Mouse (Mus musculus) MEL (cell line): ENCODE data around the gene Olfr315.

Source experiments
- CTCF ChIP-seq, 3 experiments: IDR thresholded peaks in 2 of 3; conservative IDR thresholded peaks in 1 of 3; 2 replicates each; pipeline ENCODE4 v1.5.1; 2011 to 2012; ENCODE audit warnings: low read length in 3 of 3, low read depth in 2 of 3, mild to moderate bottlenecking in 2 of 3, improper control_type of control experiment in 1 of 3, inconsistent platforms in 1 of 3, mixed read lengths in 1 of 3, moderate library complexity in 1 of 3; ENCODE audit not compliant: control insufficient read depth in 1 of 3, insufficient read depth in 1 of 3, poor library complexity in 1 of 3, severe bottlenecking in 1 of 3
- E2F4 ChIP-seq: IDR thresholded peaks from 2 replicates; pipeline ENCODE4 v1.6.1; 2011; ENCODE audit warnings: low read depth, low read length, improper control_type of control experiment, borderline replicate concordance
- EP300 ChIP-seq, 2 experiments: IDR thresholded peaks; 2 replicates each; pipeline ENCODE4 v1.6.1; 2011; ENCODE audit warnings: improper control_type of control experiment in 2 of 2, low read length in 2 of 2, low read depth in 1 of 2, mild to moderate bottlenecking in 1 of 2
- GABPA ChIP-seq: IDR thresholded peaks from 2 replicates; pipeline ENCODE4 v1.6.1; 2012; ENCODE audit warnings: low read depth, mild to moderate bottlenecking, inconsistent platforms, low read length, improper control_type of control experiment, moderate library complexity
- GATA1 ChIP-seq: IDR thresholded peaks from 2 replicates; pipeline ENCODE4 v1.6.1; 2011; ENCODE audit warnings: low read depth, low read length, improper control_type of control experiment
- HCFC1 ChIP-seq: IDR thresholded peaks from 2 replicates; pipeline ENCODE4 v1.6.1; 2012; ENCODE audit warnings: low read depth, mild to moderate bottlenecking, inconsistent platforms, low read length, improper control_type of control experiment, moderate library complexity
- JUND ChIP-seq: IDR thresholded peaks from 2 replicates; pipeline ENCODE4 v1.6.1; 2011; ENCODE audit warnings: low read depth, mild to moderate bottlenecking, improper control_type of control experiment, low read length
- MAX ChIP-seq: IDR thresholded peaks from 2 replicates; pipeline ENCODE4 v1.6.1; 2011; ENCODE audit warnings: low read length, improper control_type of control experiment
- MXI1 ChIP-seq: IDR thresholded peaks from 2 replicates; pipeline ENCODE4 v1.6.1; 2011; ENCODE audit warnings: mild to moderate bottlenecking, low read depth, low read length, improper control_type of control experiment
- POLR2A ChIP-seq, 2 experiments: IDR thresholded peaks; 2 replicates each; pipeline ENCODE4 v1.6.1; 2011 to 2012; ENCODE audit warnings: low read length in 2 of 2, mild to moderate bottlenecking in 2 of 2, control low read depth in 1 of 2, improper control_type of control experiment in 1 of 2, low read depth in 1 of 2, moderate library complexity in 1 of 2; ENCODE audit not compliant: control insufficient read depth in 1 of 2, insufficient read depth in 1 of 2, poor library complexity in 1 of 2
- POLR2AphosphoS2 ChIP-seq: IDR thresholded peaks from 2 replicates; pipeline ENCODE4 v1.6.1; 2011; ENCODE audit warnings: low read length, improper control_type of control experiment
- SIN3A ChIP-seq: IDR thresholded peaks from 2 replicates; pipeline ENCODE4 v1.6.1; 2012; ENCODE audit warnings: low read length, improper control_type of control experiment, inconsistent platforms
- USF1 ChIP-seq: IDR thresholded peaks from 2 replicates; pipeline ENCODE4 v1.6.1; 2014; ENCODE audit warnings: low read depth, mild to moderate bottlenecking, inconsistent platforms, low read length, improper control_type of control experiment, moderate library complexity
- USF2 ChIP-seq, 2 experiments: IDR thresholded peaks; 2 replicates each; pipeline ENCODE4 v1.6.1; 2011 to 2012; ENCODE audit warnings: improper control_type of control experiment in 2 of 2, low read length in 2 of 2, borderline replicate concordance in 1 of 2, inconsistent platforms in 1 of 2, low read depth in 1 of 2, mild to moderate bottlenecking in 1 of 2; ENCODE audit not compliant: insufficient read depth in 1 of 2

GRCm38 (mm10) chr11:58787651-58788050 lies 14.7 kb downstream of the Olfr315 start:
- TF ChIP-seq HCFC1 = no peak
- TF ChIP-seq SIN3A = no peak
- no peak for TF ChIP-seq CTCF (IDR thresholded peaks at IDR 0.05 in 2 of 3, conservative IDR thresholded peaks at IDR 0.05 in 1 of 3; ENCODE audit: control insufficient read depth in 1 of 3, insufficient read depth in 1 of 3, low read depth in 2 of 3, low read length in 3 of 3, poor library complexity in 1 of 3, severe bottlenecking in 1 of 3)
- no peak for TF ChIP-seq MAX
- TF ChIP-seq POLR2A (IDR thresholded peaks at IDR 0.05; ENCODE audit: control insufficient read depth in 1 of 2, insufficient read depth in 1 of 2, low read depth in 1 of 2, low read length in 2 of 2, poor library complexity in 1 of 2) = no peak
- TF ChIP-seq JUND = no peak
- no peak for TF ChIP-seq POLR2AphosphoS2
- TF ChIP-seq GATA1 = no peak
- no peak for TF ChIP-seq EP300 (IDR thresholded peaks at IDR 0.05; ENCODE audit: low read depth in 1 of 2, low read length in 2 of 2)
- no peak for TF ChIP-seq E2F4
- TF ChIP-seq GABPA = no peak
- no peak for TF ChIP-seq USF1
- TF ChIP-seq USF2 (IDR thresholded peaks at IDR 0.05; ENCODE audit: borderline replicate concordance in 1 of 2, insufficient read depth in 1 of 2, low read depth in 1 of 2, low read length in 2 of 2) = no peak
- no peak for TF ChIP-seq MXI1
